Mouse (Mus musculus): ENCODE data around the gene Myh7b.
A peak's percentile ranks its signal among the peaks of the same experiment; 100 is the strongest.

Gene Myh7b

GRCm38 (mm10) chr2:155610978-155611377, at the start of gene Myh7b:
Gene Myh7b (plus strand): TSS chr2:155611212.
- H3K36me3 ChIP-seq (ENCODE audit: control insufficient read depth, insufficient read depth, low read length, poor library complexity, severe bottlenecking): no peaks in the 10 kb centered on the region
- no peak for DNase-seq (ENCODE audit: low read depth, low spot score)
- no peaks in the 10 kb centered on the region for H3K27me3 ChIP-seq (ENCODE audit: control insufficient read depth, insufficient read depth, low read length, poor library complexity, severe bottlenecking)

- H3K27me3 ChIP-seq (ENCODE audit: control insufficient read depth, insufficient read depth, low read length, poor library complexity, severe bottlenecking): no peaks in the 10 kb centered on the region
- DNase-seq (ENCODE audit: low read depth, low spot score): no peak
Observed at GRCm38 (mm10) chr2:155562209-155562608, 48.8 kb upstream of the Myh7b start.

DNA sequence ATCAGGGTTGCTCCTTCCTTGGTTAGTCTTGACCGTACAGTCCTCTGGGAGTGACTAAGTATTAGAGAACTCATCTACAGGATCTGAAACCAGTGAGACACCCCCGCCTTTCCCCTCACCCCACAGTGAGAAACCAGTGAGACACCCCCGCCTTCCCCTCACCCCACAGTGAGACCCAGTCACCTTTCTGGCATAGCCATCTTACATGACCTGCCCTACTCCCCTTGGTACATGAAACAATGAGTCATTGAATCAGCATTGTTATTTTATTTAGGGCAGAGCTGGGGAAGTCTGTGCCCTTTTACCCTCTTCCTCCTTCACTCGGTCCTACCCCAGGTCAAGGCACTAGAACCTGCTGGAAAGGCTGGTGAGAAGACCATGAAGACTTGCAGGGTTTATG, 48.1 kb upstream of the Myh7b start:
- Histone ChIP-seq H3K36me3 (ENCODE audit: control insufficient read depth, insufficient read depth, low read length, poor library complexity, severe bottlenecking) (peaks cover 3% of the 10 kb centered on the region; the same call in 1 of the 2 replicates), H3K27me3 (ENCODE audit: control insufficient read depth, insufficient read depth, low read length, poor library complexity, severe bottlenecking) (no peaks in the 10 kb centered on the region)
- no peak for DNase-seq (ENCODE audit: low read depth, low spot score)

More at GRCm38 (mm10) chr2:155562209-155562608, 48.8 kb upstream of the Myh7b start:
- H3K36me3 ChIP-seq (ENCODE audit: control insufficient read depth, insufficient read depth, low read length, poor library complexity, severe bottlenecking): peaks cover 1% of the 10 kb centered on the region; the same call in 1 of the 2 replicates

DNA sequence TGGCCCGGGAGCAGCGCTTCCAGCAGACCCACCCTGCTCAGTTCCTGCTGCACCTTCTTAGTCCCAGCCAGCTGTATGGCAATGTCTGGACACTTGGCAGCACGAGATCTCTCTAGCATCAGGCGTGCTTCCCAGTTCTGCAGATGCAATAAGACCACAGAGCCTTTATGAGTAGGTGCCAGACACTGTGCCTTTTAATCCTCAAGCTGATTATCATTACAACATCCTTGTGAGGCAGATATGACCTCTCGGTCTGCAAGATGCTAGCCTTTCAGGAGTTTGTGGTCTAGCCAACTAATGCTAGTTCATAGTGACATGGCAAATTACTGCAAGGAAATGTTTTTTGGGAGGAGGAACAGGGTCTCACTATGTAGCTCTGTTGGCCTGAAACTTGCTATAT, 43.3 kb upstream of the Myh7b start:
- no peak for DNase-seq (ENCODE audit: low read depth, low spot score)
- Histone ChIP-seq H3K36me3 (ENCODE audit: control insufficient read depth, insufficient read depth, low read length, poor library complexity, severe bottlenecking) (peaks cover 3% of the 10 kb centered on the region; the same call in 1 of the 2 replicates), H3K27me3 (ENCODE audit: control insufficient read depth, insufficient read depth, low read length, poor library complexity, severe bottlenecking) (no peaks in the 10 kb centered on the region)

- DNase-seq (ENCODE audit: low read depth, low spot score): no peak
- H3K36me3 ChIP-seq (ENCODE audit: control insufficient read depth, insufficient read depth, low read length, poor library complexity, severe bottlenecking): peaks cover 3% of the 10 kb centered on the region; the same call in 1 of the 2 replicates
Observed at GRCm38 (mm10) chr2:155569223-155569807, 41.7 kb upstream of the Myh7b start.

DNA sequence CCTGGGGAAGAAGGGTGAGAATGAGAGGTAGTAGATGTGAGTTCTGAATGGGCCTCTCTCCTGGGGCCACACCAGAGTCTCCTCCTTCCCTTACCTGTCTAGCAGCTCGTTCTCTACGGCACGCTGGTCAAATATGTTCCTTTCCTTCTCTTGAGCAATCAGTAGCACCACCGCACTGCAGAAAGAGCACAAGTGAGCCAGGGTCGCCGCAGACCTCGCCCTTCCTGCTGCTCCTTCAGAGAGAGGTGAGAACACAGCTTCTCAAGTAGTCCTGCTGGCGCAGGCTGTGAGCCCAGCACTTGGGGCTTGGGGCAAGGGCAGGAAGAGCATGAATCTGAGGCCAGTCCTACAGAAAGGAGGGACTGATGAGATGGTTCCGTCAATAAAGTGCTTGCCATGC, 38.0 kb upstream of the Myh7b start:
- DNase-seq (ENCODE audit: low read depth, low spot score): no peak
- Histone ChIP-seq H3K27me3 (ENCODE audit: control insufficient read depth, insufficient read depth, low read length, poor library complexity, severe bottlenecking) (no peaks in the 10 kb centered on the region), H3K36me3 (ENCODE audit: control insufficient read depth, insufficient read depth, low read length, poor library complexity, severe bottlenecking) (no peaks in the 10 kb centered on the region)

More at GRCm38 (mm10) chr2:155569223-155569807, 41.7 kb upstream of the Myh7b start:
- no peaks in the 10 kb centered on the region for H3K27me3 ChIP-seq (ENCODE audit: control insufficient read depth, insufficient read depth, low read length, poor library complexity, severe bottlenecking)

- DNase-seq (ENCODE audit: low read depth, low spot score): no peak
- no peaks in the 10 kb centered on the region for H3K27me3 ChIP-seq (ENCODE audit: control insufficient read depth, insufficient read depth, low read length, poor library complexity, severe bottlenecking)
- no peaks in the 10 kb centered on the region for H3K36me3 ChIP-seq (ENCODE audit: control insufficient read depth, insufficient read depth, low read length, poor library complexity, severe bottlenecking)
Observed at GRCm38 (mm10) chr2:155573996-155574395, 37.0 kb upstream of the Myh7b start.

GRCm38 (mm10) chr2:155574700-155575099, 36.3 kb upstream of the Myh7b start:
- H3K27me3 ChIP-seq (ENCODE audit: control insufficient read depth, insufficient read depth, low read length, poor library complexity, severe bottlenecking): no peaks in the 10 kb centered on the region
- H3K36me3 ChIP-seq (ENCODE audit: control insufficient read depth, insufficient read depth, low read length, poor library complexity, severe bottlenecking): no peaks in the 10 kb centered on the region
- DNase-seq (ENCODE audit: low read depth, low spot score): no peak

- Histone ChIP-seq H3K27me3 (ENCODE audit: control insufficient read depth, insufficient read depth, low read length, poor library complexity, severe bottlenecking) (no peaks in the 10 kb centered on the region), H3K36me3 (ENCODE audit: control insufficient read depth, insufficient read depth, low read length, poor library complexity, severe bottlenecking) (no peaks in the 10 kb centered on the region)
- no peak for DNase-seq (ENCODE audit: low read depth, low spot score)
Observed at GRCm38 (mm10) chr2:155576656-155577055, 34.4 kb upstream of the Myh7b start.

GRCm38 (mm10) chr2:155580331-155580730, 30.7 kb upstream of the Myh7b start:
- H3K36me3 ChIP-seq (ENCODE audit: control insufficient read depth, insufficient read depth, low read length, poor library complexity, severe bottlenecking): no peaks in the 10 kb centered on the region
- no peaks in the 10 kb centered on the region for H3K27me3 ChIP-seq (ENCODE audit: control insufficient read depth, insufficient read depth, low read length, poor library complexity, severe bottlenecking)
- no peak for DNase-seq (ENCODE audit: low read depth, low spot score)

- Histone ChIP-seq H3K36me3 (ENCODE audit: control insufficient read depth, insufficient read depth, low read length, poor library complexity, severe bottlenecking) (no peaks in the 10 kb centered on the region), H3K27me3 (ENCODE audit: control insufficient read depth, insufficient read depth, low read length, poor library complexity, severe bottlenecking) (no peaks in the 10 kb centered on the region)
- no peak for DNase-seq (ENCODE audit: low read depth, low spot score)
Observed at GRCm38 (mm10) chr2:155582384-155582995, 28.5 kb upstream of the Myh7b start.

- DNase-seq (ENCODE audit: low read depth, low spot score): no peak
- Histone ChIP-seq H3K36me3 (ENCODE audit: control insufficient read depth, insufficient read depth, low read length, poor library complexity, severe bottlenecking) (no peaks in the 10 kb centered on the region), H3K27me3 (ENCODE audit: control insufficient read depth, insufficient read depth, low read length, poor library complexity, severe bottlenecking) (no peaks in the 10 kb centered on the region)
Observed at GRCm38 (mm10) chr2:155582996-155583395, 28.0 kb upstream of the Myh7b start.

DNA sequence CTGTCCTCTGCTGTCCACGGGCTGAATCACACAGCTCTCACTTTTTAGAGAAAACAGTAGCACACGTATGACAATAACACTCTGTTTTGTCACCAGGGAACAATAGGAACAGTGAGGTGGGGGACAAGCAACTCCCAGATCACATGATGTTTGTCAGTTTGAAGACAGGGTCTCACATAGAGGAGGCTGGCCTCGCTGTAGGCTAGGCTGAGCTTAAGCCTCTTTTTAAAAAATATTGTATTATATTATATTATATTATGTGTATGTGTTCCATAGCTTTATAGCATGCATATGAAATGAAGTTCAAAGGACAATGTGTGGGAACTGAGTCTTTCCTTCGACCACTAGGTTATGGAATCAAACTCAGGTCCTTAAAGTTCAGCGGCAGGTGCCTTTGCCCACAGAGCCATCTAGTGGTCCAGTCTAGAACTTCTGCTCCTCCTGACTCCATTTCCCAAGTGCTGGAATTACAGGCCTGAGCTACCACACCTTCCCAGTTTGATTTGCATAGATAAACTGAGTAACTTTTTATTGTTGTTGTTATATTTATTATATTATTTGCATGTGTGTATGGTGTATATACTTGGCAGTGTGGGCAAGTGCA, 27.0 kb upstream of the Myh7b start:
- DNase-seq (ENCODE audit: low read depth, low spot score): peak; percentile 63
- Histone ChIP-seq H3K36me3 (ENCODE audit: control insufficient read depth, insufficient read depth, low read length, poor library complexity, severe bottlenecking) (no peaks in the 10 kb centered on the region), H3K27me3 (ENCODE audit: control insufficient read depth, insufficient read depth, low read length, poor library complexity, severe bottlenecking) (no peaks in the 10 kb centered on the region)

DNA sequence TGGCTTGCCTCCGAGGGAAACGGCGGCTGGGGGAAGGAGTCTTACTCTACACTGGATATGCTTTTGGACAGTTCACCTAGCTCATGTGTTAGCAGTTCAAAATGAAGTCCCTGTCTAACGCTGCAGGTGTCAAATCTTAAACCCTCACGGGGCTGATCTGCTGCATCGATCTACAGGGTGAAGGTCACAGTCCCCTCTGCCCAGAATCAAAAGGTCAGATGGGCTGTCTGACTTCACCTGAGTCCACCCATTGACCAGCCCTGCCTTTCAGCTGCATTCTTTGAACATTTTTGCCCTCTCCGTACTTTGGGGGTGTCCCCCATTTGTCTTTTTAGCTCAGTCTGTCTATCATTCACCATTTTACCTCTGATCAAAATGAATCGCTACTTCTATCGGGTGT, 25.9 kb upstream of the Myh7b start:
- H3K27me3 ChIP-seq (ENCODE audit: control insufficient read depth, insufficient read depth, low read length, poor library complexity, severe bottlenecking): no peaks in the 10 kb centered on the region
- DNase-seq (ENCODE audit: low read depth, low spot score): no peak

DNA sequence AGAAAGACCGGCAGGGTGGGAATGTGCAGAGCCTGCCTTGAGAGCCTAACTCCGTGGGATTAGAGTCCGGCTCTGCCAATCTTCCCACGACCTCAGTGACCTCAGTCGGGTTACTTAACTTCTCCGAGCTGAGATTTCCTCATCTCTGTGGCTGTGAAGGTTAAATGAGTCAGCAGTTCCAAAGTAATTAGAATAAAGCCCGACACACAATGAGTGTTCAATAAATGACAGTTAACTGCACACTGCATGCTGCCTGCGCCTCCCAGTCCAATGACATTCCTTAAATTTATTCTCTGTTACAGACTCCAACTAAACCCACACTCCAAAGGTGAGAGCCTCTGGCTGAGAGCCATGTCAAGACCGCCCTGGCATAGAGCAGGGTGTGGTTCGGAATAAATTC, 25.5 kb upstream of the Myh7b start:
- no peaks in the 10 kb centered on the region for H3K36me3 ChIP-seq (ENCODE audit: control insufficient read depth, insufficient read depth, low read length, poor library complexity, severe bottlenecking)
- H3K27me3 ChIP-seq (ENCODE audit: control insufficient read depth, insufficient read depth, low read length, poor library complexity, severe bottlenecking): no peaks in the 10 kb centered on the region
- DNase-seq (ENCODE audit: low read depth, low spot score): no peak

More for the DNA sequence above, 25.9 kb upstream of the Myh7b start:
- H3K36me3 ChIP-seq (ENCODE audit: control insufficient read depth, insufficient read depth, low read length, poor library complexity, severe bottlenecking): no peaks in the 10 kb centered on the region

Data from splenic B cell, adult 2 months (primary cell).